ENCODE assay signal across 8 mouse cellular contexts in genomic region chr5:30072377-30072776, GRCm38 (mm10). TPM values are rescaled to one million over a fixed set of nuclear protein-coding genes. Genes with fewer than 3 reads are reported as not detected.
DNase-seq lines count a peak whose midpoint lies in the region; ATAC-seq and TF ChIP-seq lines count a peak whose summit lies in the region.
"Had no signal": no experiment of that assay in that cellular context is flagged by ENCODE, and none has a peak within 500 bp of the region (broad histone marks: within the 10 kb centered on the region; RNA-seq: fewer than 3 reads in every experiment).

No protein-coding gene starts in this region.

- H3K4me1 ChIP-seq in thymus, adult 2 months (replicated peaks; ENCODE audit: control insufficient read depth, insufficient read depth, low read length): peaks cover 4% of the 10 kb centered on the region
- peaks cover 15% of the 10 kb centered on the region for H3K4me1 ChIP-seq in forebrain, embryonic 12.5 days
- peaks cover 28% of the 10 kb centered on the region for H3K4me1 ChIP-seq in liver, embryonic 13.5 days (replicated peaks)

- no peaks in the 10 kb centered on the region for H3K9me3 ChIP-seq in forebrain, embryonic 12.5 days
- no peaks in the 10 kb centered on the region for H3K9me3 ChIP-seq in liver, embryonic 13.5 days (replicated peaks)

- ATAC-seq in forebrain, embryonic 12.5 days (ENCODE audit: low FRiP score): peak; percentile 58; the same call in 1 of the 2 replicates
- no peak for ATAC-seq in liver, embryonic 13.5 days (ENCODE audit: low read depth)

- WGBS in thymus, adult 2 months: 56% methylated on average over 3 of the region's 3 CpGs
- WGBS in forebrain, embryonic 12.5 days: 48% methylated on average over 3 of the region's 3 CpGs
- 17% methylated on average over 3 of the region's 3 CpGs for WGBS in liver, embryonic 13.5 days (ENCODE audit: insufficient replicate concordance)

- no peaks in the 10 kb centered on the region for H3K27me3 ChIP-seq in thymus, adult 2 months (ENCODE audit: control insufficient read depth, insufficient read depth, low read length)
- no peaks in the 10 kb centered on the region for H3K27me3 ChIP-seq in forebrain, embryonic 12.5 days
- H3K27me3 ChIP-seq in liver, embryonic 13.5 days: no peaks in the 10 kb centered on the region

- no peak for TF ChIP-seq CTCF in thymus, adult 2 months (IDR thresholded peaks at IDR 0.05; ENCODE audit: borderline replicate concordance, control insufficient read depth, extremely low read depth, insufficient read depth, low read length, poor library complexity)

- no peak for TF ChIP-seq POLR2A in thymus, adult 2 months (IDR thresholded peaks at IDR 0.05; ENCODE audit: control insufficient read depth, extremely low read depth, insufficient read depth, low read length, poor library complexity)

- H3K27ac ChIP-seq in thymus, adult 2 months (ENCODE audit: control insufficient read depth, insufficient read depth, low read length): no peak overlapping the region
- H3K27ac ChIP-seq in forebrain, embryonic 12.5 days: 0 out of 2 replicates have a peak overlapping the region, but pooled peaks have one; percentile 32
- H3K27ac ChIP-seq in liver, embryonic 13.5 days: peak overlapping the region; percentile 89

- DNase-seq in thymus, adult 2 months: no peak
- DNase-seq in thymus, postnatal 14 days: no peak
- DNase-seq in liver, embryonic 13.5 days: no peak
- DNase-seq in urinary bladder, adult 18-20 months (ENCODE audit: low spot score in 2 of 2): no peak
- no peak for DNase-seq in left cerebral cortex, adult 11 months (ENCODE audit: low spot score)
- DNase-seq in gastrocnemius, adult 18-20 months (ENCODE audit: low spot score): no peak

- peaks cover 21% of the 10 kb centered on the region for H3K36me3 ChIP-seq in thymus, adult 2 months (ENCODE audit: control insufficient read depth, insufficient read depth, low read length)
- peaks cover 41% of the 10 kb centered on the region for H3K36me3 ChIP-seq in forebrain, embryonic 12.5 days (replicated peaks)
- H3K36me3 ChIP-seq in liver, embryonic 13.5 days: peaks cover 47% of the 10 kb centered on the region

- H3K9ac ChIP-seq in forebrain, embryonic 12.5 days: peak overlapping the region; percentile 87
- peak overlapping the region; percentile 95 for H3K9ac ChIP-seq in liver, embryonic 13.5 days

- peak overlapping the region; percentile 79 for H3K4me2 ChIP-seq in forebrain, embryonic 12.5 days
- peak overlapping the region; percentile 86 for H3K4me2 ChIP-seq in liver, embryonic 13.5 days

- peak overlapping the region; percentile 41 for H3K4me3 ChIP-seq in thymus, adult 2 months (ENCODE audit: control insufficient read depth, insufficient read depth, low read length)
- peak overlapping the region; percentile 78 for H3K4me3 ChIP-seq in forebrain, embryonic 12.5 days (replicated peaks)
- H3K4me3 ChIP-seq in liver, embryonic 13.5 days (replicated peaks): peak overlapping the region; percentile 93

RNA-seq across cellular contexts. Expression of gene Tyms, which starts 1.0 kb away (rescaled TPM):
- polyA plus RNA-seq in thymus, adult 2 months (2012; rRNA removed): 130 and 174 TPM in 2 replicates
- 237 and 241 TPM in 2 replicates for polyA plus RNA-seq in forebrain, embryonic 12.5 days (2016; fragmentation: Nextera tagmentation; extraction: Ambion mirVana)
- polyA plus RNA-seq in liver, embryonic 13.5 days (2015; fragmentation: Nextera tagmentation; extraction: Ambion mirVana): 272 and 296 TPM in 2 replicates
- total RNA-seq in gastrocnemius, adult 18-20 months (2021): 1 to 10 TPM in 1 of 2 experiments, under 1 TPM in 1; 0.39 to 2.2 TPM

RNA-seq across cellular contexts. Expression of gene Garem2, which starts 32.6 kb away (rescaled TPM):
- polyA plus RNA-seq in thymus, adult 2 months (2012; rRNA removed): 0.09 and 0.13 TPM in 2 replicates
- 22.5 and 24.7 TPM in 2 replicates for polyA plus RNA-seq in forebrain, embryonic 12.5 days (2016; fragmentation: Nextera tagmentation; extraction: Ambion mirVana)
- polyA plus RNA-seq in liver, embryonic 13.5 days (2015; fragmentation: Nextera tagmentation; extraction: Ambion mirVana): 0.03 TPM in 2 replicates
- total RNA-seq in gastrocnemius, adult 18-20 months (2021): not detected

RNA-seq across cellular contexts. Expression of gene 3110082J24Rik, which starts 33.5 kb away (rescaled TPM):
- polyA plus RNA-seq in thymus, adult 2 months (2012; rRNA removed): not detected in 2 replicates
- 8.0 and 8.3 TPM in 2 replicates for polyA plus RNA-seq in forebrain, embryonic 12.5 days (2016; fragmentation: Nextera tagmentation; extraction: Ambion mirVana)
- not detected in 2 replicates for polyA plus RNA-seq in liver, embryonic 13.5 days (2015; fragmentation: Nextera tagmentation; extraction: Ambion mirVana)
- total RNA-seq in gastrocnemius, adult 18-20 months (2021): not detected

RNA-seq across cellular contexts. Expression of gene Il6, which starts 59.5 kb away (rescaled TPM):
- 0.20 TPM in 1 of 2 replicates, not detected in the other for polyA plus RNA-seq in thymus, adult 2 months (2012; rRNA removed)
- polyA plus RNA-seq in forebrain, embryonic 12.5 days (2016; fragmentation: Nextera tagmentation; extraction: Ambion mirVana): 0.13 TPM in 1 of 2 replicates, not detected in the other
- polyA plus RNA-seq in liver, embryonic 13.5 days (2015; fragmentation: Nextera tagmentation; extraction: Ambion mirVana): 0.28 and 0.32 TPM in 2 replicates
- total RNA-seq in gastrocnemius, adult 18-20 months (2021): under 1 TPM in 1 of 2 experiments, not detected in 1; 0.39 TPM
- total RNA-seq: layer of hippocampus, postnatal 25 days had no signal

Comparison
In these comparisons a context has a peak if more than half of its experiments do, and no peak if none do; other contexts are left out.
1. H3K4me3 ChIP-seq: peak in every context shown above with its lines; median percentile 93 in liver, embryonic 13.5 days; 78 in forebrain, embryonic 12.5 days; 41 in thymus, adult 2 months.
2. RNA of gene Garem2, which starts 32.6 kb away (polyA plus RNA-seq): 22.5 to 24.7 TPM in forebrain, embryonic 12.5 days; 0.09 to 0.13 TPM in thymus, adult 2 months and 0.03 TPM in liver, embryonic 13.5 days; every median in the first group is over 10 times any median in the second.